Mouse (Mus musculus) CH12.LX (cell line): ENCODE data around the gene Nrp2.

ENCODE experiments used
- BHLHE40 ChIP-seq: IDR thresholded peaks from 2 replicates; pipeline ENCODE4 v1.6.1; 2011; ENCODE audit warnings: mild to moderate bottlenecking, low read depth, low read length, improper control_type of control experiment
- NELFE ChIP-seq: IDR thresholded peaks from 2 replicates; pipeline ENCODE4 v1.6.1; 2011; ENCODE audit warnings: low read depth, low read length, improper control_type of control experiment
- POLR2A ChIP-seq: IDR thresholded peaks from 2 replicates; pipeline ENCODE4 v1.6.1; 2011; ENCODE audit warnings: low read depth, mild to moderate bottlenecking, improper control_type of control experiment, low read length

GRCm38 (mm10) chr1:62786255-62786654 is 83.2 kb downstream of the Nrp2 start:
- TF ChIP-seq BHLHE40, result no peak
- TF ChIP-seq POLR2A, result no peak
- TF ChIP-seq NELFE, result no peak
